Mouse (Mus musculus) left cerebral cortex, adult 9 months (tissue): ENCODE results near the gene Abtb1.
A peak's percentile ranks its signal among the peaks of the same experiment; 100 is the strongest.

Experiments
- DNase-seq, 2 experiments: peaks; one replicate each; pipeline ENCODE4 v3.0.0; 2022; ENCODE audit warnings: low spot score in 2 of 2

The Abtb1 gene

DNA sequence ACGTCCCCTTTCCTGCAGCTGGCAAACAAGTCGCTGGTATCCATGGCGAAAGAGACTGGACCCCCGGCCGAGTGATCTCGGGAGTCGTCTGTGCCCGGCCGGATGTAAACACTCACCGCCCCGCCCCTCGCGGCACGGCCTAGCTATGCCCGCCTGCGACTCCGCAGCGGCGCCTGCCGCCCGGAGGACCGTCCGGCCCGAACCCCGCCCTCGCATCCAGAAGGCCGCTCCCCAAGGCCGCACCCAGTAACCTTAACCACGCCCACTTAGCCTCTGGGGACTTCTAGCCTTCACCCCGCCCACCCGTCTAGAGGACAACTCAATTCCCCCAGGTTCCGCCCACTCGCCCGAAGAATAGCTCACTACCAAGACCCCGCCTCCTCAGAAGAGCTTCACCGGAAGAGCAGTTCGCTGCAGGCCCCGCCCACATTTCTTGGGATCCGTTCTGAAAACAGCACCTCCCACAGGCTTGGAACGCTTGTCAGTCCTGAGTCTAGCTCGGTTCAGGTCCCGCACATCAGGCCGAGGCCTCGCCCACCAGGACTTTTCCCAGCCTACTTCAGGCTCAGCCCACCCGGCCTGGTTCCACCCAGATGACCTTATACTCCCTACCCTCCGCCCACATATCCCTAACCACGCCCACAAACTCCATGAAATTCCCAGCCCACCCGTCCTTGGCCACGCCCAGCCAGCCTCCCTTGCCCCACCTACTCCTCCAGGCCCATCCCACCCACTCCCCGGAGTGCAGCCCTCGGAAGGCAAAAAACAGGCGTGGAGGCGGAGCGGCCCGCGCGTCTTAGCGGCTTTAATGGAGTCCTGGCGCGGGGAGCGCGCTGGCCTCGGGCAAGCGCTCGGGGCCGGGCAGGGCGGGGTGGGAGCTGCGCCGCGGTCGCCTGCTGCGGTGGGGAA, at the start of gene Abtb1:
Gene Abtb1 (minus strand): TSS at position 204 of the 909 bp plus-strand sequence.
- peak; percentile 99 for DNase-seq

DNA sequence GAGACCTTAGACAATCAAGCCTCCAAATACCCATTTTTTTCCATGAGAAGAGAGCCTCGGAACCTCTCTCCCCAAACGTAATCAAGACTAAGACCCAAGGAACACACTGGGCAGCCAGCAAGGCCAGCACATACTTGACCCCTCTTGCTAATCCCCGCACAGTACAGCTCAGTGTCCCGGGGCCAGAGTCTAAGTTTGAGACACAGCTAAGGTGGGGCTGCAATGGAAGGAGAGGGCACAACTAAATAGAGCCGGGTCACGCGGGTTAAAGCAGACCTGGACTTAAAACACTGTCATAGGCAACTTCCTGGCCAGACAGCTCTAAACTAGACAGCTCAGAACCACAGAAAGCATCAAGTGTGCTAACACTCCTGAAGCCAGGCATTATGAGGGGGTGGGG, 49.0 kb upstream of the Abtb1 start:
- no peak for DNase-seq

DNA sequence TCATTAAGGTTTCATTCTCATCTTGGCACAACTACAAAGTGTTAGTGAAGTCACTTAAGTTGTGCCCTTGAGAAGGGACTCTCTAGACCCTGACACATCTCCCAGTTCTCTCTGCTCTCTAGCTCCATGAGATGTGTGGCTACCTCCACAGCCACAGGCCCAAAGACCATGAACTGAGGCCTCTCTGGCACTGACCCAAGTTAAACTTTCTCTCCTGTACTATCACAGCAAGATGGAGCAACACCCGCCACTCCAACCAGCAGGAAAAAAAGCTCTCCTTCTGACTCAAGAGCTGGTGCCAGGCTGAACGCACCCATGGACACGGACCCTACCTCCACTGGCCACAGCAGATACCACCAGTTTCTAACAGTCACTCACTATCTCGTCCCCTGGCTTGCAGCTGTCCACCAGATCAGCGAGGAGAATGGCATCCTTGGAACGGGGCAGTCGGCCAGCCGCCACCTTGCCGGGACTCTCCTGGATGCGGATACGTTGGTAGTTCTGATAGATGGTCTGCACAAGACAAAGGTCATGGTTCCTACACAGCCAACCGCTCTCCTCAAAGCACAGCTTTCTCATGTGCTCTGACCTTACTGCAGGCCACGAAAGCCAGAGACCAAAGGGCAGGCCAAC, 47.7 kb upstream of the Abtb1 start:
- DNase-seq: no peak

DNA sequence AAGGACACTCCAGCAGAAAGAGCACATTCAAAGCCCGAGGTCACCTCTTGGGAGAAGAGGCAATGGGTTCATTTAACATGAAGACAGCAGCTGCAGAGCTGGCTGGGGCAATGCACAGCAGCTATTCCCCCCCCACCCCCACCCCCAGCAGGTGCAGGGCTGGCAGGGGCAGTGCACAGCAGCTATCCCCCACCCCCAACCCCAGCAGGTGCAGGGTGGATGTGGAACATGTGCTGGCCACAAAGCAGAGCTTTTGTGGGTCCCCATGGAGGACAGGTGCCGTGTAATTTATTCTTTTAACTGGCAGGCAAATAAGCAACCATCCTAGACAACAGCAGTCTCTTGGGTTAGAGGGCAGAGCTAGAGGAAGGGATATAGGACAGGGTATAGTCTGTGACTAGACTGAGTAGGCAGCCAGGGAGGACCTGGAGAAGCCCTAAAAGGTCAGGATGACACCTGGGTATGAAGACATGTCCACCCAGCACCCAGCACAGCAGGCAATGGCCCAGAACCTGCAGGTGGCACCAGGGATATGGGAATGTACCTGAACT, 44.7 kb upstream of the Abtb1 start:
- DNase-seq: no peak

DNA sequence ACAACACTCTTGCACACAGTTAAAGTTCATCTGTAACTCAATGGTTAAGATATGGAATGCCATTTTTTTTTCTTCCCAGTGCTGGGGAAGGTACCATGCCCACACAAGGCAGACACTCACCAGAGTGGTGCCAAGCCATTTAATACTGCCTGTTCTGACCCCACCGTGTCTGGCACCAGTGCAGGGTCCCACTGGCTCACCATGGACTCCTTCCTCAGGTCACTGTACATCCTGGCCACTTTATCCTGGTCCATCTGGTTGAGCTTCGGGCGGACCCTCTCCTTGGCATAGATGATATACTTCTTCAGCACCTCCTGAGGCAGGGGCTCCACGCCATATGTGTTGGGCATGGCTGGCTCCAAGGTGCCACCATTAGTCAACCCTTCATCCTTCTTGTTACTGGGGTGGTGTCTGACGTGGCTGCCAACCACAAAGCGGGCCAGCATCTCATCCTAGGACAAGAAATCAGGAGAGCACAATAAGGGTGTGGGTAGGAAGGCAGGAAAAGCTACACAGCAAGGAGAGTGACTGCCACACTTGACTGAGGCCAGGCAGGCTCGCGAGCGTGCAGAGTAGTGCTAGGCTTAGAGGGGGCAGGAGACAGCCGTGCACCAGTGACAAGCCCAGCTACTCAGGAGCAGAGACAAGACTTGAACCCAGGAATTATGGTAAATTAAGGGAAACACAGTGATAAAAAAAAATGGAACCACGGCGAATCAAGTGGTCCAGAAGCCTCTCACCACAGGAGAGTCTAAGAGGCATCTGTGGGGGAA, 44.0 kb upstream of the Abtb1 start:
- DNase-seq: no peak

DNA sequence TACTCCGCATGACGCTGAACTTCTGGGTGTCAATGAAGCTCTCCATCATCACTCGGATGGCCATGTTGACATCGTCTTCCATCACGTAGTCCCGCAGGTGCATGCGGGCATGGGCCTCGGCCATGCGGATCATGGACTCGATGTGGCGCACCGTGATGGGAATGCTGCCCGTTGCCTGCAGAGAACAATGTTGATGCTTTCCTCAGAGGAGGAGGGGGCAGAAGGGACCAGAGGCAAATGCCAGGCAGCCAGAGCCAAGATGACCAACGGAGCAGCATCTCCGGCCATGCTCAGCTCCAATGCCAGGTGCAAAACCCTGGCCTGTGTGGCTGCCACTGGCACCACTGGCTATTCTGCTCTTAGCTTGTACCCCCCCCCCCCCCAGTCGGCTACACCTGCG, 42.9 kb upstream of the Abtb1 start:
- no peak for DNase-seq

DNA sequence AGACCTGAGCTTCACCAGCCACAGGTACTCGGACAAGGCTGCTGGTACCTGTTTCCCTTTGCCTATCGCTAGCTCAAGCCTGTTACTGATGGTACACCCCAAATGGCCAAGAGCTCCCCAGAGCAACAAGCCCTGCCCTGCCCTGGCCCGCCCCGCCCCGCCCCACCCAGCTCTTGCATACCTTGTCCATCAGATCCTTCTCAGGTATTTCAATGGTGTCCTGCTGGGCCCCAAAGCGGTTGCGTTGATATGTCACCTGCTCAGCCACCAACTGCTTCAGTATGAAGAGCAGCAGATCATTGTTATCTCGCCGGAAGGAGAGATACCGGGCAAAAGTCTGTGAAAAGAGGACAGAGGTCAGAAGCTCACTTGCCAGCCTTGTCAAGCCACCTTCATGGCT, 42.4 kb upstream of the Abtb1 start:
- no peak for DNase-seq

DNA sequence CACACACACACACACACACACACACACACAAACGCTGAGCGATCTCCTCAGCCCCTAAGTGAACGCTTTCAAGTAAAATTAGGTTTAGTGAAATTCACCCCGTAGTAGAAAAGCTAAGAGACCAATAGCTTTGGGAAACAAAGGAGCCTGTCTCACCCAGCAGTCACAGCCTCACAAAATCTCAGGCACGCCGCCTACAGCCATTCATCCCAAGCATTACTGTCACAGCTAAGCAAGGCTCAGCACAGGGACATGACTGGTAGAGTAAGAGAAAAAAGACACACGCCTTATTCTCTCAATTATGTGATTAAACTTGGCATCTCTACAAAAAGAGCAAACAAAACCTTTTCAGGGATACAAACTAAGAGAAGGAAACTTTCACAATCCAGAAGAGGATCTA, 39.5 kb upstream of the Abtb1 start:
- DNase-seq: no peak

DNA sequence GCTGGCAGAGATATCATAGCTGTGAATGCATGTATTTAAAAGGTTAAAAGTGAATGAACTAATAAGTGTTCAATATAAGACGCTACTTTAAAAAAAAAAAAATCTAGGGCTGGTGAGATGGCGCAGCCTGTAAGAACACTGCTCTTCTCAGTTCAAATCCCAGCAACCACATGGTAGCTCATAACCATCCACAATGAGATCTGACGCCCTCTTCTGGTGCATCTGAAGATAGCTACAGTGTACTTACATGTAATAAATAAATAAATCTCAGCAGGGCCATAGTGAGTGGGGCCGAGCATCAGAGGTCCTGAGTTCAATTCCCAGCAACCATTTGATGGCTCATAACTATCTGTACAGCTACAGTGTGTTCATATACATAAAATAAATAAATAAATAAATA, 37.7 kb upstream of the Abtb1 start:
- DNase-seq: no peak

DNA sequence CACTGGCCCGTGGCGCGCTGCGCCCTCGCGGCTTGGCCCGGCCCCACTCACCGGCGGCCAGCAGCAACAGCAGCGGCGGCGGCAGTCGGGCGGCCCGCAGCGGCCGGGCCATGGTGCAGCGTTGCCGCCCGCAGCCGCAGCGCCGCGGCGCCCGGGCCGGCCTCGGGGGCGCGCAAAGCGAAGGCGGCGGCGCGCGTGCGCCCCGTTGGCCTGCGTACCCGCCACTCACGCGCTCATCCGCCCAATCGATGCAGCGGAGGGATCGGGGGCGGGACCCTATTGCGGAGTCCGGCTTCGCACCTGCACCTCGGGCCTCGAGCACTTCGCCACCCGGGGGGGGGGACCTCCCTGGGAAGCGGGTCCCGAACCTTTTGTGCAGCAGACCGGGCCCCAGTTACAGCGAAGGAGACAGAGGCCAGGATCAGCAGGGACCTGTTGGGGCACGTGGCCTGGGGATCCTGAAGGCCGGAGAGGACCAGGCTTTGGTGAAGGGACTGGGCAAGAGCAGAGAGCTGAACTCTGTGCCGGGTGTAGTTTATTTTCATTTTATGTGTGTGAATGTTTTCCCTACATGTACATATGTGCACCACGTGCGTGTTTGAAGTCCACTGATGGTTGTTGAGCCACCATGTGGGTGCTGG, 33.2 kb upstream of the Abtb1 start, which contains the start of gene Podxl2:
Gene Podxl2 (minus strand): TSS at position 177 of the 641 bp plus-strand sequence.
- peak in 1 of 2 experiments; percentile 75 for DNase-seq

DNA sequence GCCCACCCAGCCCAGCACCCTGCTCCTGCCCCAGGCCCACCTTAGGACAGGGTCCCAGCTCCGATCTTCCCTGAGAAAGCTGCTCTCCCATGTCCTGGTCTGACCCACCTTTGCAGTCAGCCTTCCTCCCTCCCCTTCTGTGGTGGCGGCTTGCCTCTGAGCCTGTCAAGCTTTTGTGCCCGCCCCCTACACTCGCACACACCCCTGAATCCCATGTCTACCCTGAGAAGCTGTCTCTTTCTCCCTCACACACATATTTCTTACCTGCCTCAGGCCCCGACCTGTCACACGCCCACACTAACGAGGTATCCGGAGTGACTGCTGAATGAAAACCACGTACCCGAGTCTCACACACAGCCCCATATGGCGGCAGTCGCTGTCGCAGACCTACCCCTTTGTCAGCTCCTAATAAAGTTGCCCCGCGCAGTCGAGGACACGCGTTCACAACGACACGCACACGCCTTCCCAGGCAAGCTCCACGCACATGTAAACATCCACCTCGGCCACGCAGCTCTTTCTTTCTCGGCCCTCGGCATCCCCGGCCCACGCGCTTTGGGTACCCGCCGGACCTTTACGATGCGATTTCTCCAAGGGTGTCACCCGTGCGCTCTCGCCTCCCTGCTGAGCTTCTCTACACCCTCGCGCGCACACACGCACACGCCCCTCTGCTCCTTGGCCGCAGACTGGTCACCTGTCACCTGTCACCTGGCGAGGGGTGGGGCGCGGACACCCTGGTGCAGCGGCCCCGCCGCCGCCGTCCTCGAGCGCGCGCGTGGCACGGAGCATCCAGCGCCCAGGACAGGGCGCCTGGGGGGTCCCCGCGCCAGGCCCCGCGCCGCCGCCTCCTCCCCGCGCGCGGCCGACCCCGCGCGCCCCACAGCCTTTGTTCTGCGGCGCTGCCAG, 32.4 kb upstream of the Abtb1 start:
- no peak for DNase-seq

DNA sequence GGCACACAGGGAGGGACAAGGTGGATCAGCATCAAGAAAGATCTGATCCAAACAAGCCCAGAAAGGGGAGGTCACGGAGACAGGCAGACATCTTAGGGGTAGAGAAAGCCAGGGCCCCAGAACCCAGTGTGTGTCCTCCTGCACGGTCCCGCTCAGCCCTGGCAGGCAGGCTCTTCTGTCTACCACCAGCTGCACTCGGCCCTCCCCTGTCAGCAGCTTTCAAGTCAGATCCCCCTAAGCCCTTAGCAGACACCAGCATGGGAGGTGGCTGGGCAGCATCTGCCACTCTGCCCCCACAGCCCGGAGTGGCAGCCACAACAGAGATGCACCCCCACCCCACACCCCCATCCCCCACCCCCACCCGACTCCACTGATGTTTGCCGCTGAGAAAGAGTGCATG, 31.0 kb upstream of the Abtb1 start:
- no peak for DNase-seq

DNA sequence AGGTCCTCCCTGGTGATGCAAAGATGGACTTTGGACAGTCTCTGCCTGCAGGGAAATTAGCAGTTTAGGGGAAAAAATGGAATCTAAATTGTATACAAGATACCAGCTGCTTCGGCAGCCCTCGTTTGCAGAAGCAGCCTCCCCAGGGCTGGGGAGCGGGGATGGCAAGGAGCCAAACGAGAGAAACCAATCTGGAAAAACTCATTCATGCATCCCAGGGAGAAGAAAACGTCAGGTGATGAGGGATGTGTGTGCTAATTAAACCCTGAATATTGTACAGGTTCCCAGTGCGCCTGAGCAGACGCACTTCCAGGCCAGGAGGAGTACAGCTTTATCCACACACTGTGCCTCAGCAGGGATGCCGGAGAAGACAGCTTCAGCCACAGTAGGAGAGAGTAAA, 29.8 kb upstream of the Abtb1 start:
- DNase-seq: peak in 1 of 2 experiments; percentile 66

DNA sequence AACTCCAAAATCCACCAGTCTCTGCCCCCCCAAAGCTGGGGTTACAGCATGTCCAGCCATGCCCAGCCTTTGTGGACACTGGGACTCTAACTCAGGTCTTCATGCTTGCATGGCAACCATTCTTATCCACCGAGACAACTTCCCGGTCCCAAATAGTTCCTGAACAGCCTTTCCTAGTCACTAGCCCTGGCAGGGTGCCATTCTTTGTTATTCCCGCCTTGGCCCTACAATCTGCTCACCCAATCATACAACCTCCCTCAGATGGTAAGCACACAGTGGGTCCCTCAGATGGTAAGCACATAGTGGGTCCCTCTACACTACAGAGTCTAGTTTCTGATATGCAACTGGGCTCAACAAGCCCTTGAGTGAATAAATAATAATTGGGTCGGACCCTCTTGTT, 28.8 kb upstream of the Abtb1 start:
- no peak for DNase-seq

DNA sequence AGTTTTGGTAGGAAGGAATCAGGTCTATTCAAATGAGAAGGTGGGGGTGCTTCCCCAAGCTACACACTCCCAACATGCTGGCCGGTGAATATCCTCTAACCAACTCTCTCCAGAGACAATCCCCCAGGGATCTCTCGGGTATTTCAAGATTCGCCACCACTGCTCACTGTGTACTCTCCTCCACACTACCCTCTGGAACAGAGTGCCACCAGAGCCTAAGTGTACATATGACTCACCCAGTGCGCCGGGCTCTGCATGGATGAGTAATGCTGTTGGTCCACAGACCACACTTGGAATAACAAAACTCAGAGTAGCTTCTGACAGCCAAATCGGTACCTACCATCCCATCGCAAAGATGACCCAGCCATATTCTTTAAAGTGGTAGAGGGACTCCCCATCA, 27.7 kb upstream of the Abtb1 start:
- peak in 1 of 2 experiments; percentile 59 for DNase-seq

DNA sequence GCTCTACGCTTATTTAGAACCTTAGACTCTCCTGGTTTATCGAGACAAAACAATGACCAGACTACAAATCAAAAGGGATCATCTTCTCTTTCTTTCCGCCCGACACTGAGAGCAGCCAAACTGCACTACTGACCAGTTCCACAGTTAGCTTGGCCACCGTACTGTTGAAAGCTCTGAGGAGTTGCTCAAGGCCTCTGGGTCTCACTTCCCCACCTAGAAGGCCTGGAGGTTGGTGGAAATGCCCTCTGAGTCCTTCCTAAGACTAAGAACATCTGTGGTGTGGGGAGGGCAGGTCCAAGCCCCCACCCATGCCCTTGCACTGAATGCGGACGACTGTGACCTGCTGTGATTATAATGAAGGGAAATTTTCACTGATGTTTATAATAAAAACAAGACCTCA, 23.9 kb upstream of the Abtb1 start:
- DNase-seq: no peak

DNA sequence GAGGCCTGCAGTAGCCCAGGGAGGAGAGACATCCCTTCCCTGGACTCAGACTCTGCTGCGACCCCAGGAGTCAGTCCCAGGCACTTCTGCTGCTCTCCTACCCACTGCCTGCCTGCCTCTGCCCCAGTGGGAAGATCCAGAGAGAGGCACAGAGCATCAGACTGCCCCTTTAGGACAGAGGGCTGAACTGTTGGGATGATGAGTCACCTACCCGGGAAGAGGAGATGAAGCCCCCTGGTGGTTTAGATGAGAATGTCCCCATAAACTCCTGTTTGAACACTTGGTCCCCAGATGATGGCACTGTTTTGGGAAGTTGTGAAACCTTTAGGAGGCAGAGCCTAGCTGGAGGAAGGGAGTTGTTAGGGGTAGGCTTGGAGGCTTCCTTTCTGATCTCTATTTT, 19.1 kb upstream of the Abtb1 start:
- DNase-seq: peak in 1 of 2 experiments; percentile 51

DNA sequence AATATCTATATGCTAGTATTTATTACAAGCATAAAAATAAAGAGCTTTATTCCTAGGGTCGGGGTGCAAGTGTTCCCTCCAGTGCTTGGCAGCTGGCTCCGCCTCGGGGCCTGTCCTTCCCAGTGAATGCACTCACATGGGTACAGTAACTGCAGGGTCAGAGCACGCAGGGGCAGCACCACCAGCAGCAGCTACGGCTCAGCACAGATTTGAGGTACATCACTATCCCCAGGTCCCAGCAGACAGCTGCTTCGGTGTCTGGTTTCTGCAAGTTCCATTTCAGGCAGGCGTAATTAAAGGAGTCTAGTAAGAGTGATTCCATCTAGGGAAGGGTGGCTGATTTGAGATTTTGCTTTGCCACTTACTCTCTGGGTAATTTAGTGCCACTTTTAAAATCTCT, 16.6 kb upstream of the Abtb1 start:
- no peak for DNase-seq

DNA sequence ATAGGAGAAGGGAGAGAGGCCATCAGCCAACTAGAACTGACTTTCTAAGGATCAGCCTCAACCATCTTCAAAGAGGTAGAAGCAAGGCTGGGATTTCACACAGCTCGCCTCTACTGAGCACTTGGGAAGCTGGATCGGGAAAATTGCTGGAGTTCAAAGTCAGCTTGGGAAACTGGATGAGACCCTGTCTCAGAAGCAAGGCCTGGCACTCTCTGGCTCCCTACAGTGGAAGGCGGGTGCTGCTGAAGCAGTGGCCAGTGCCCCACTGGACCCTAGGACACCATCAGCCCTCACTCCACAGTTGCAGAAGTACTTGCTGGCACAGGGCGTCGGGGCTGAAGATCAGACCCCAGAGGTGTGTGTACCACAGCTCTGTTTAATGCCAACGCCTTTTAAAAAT, 16.0 kb upstream of the Abtb1 start:
- no peak for DNase-seq

DNA sequence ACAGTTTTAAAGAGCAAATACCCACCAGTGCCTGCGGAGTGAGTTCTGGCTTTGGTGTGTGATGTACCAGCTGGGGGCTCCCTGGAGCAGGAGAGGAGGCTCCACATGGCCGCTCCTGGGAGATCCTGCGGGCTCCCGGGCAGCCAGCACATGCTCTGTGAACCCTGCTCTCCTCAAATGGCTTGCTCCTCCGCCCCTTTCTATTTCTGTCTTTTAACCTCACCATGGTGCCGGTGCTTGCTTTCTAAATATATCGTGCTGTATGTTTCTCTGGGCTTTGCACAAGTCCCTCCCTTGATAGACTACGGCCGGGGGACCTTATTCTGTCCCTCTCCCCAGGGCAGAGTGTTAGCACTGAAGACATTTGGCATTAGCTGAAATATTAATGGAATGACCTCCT, 15.5 kb upstream of the Abtb1 start:
- DNase-seq: no peak

DNA sequence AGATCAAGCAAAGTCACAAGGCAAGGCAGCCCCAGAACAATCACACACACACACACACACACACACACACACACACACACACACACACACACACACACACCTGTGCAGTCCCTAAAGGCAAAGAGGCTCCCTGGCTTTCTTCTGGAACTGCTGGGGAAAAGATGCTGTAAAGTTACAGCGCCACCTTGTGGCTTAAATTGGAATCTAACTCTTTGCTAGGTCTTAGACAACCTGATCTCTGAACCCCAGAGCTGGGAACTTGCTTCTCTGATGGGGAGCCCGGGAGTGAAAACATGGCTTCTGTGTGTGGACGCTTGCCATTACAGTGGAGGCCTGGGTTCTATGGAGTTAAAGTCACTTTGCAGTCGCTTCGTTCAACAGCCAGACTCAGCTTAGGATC, 13.9 kb upstream of the Abtb1 start:
- DNase-seq: peak in 1 of 2 experiments; percentile 71
